Mouse (Mus musculus): ENCODE data around the gene Uhrf1bp1l. TPM values are rescaled to one million over a fixed set of nuclear protein-coding genes. Genes with fewer than 3 reads are reported as not detected.

The Uhrf1bp1l gene
- 10 to 100 TPM; 28.7 to 42.3 TPM for polyA plus RNA-seq (2017; shearing (Covaris generic))

DNA sequence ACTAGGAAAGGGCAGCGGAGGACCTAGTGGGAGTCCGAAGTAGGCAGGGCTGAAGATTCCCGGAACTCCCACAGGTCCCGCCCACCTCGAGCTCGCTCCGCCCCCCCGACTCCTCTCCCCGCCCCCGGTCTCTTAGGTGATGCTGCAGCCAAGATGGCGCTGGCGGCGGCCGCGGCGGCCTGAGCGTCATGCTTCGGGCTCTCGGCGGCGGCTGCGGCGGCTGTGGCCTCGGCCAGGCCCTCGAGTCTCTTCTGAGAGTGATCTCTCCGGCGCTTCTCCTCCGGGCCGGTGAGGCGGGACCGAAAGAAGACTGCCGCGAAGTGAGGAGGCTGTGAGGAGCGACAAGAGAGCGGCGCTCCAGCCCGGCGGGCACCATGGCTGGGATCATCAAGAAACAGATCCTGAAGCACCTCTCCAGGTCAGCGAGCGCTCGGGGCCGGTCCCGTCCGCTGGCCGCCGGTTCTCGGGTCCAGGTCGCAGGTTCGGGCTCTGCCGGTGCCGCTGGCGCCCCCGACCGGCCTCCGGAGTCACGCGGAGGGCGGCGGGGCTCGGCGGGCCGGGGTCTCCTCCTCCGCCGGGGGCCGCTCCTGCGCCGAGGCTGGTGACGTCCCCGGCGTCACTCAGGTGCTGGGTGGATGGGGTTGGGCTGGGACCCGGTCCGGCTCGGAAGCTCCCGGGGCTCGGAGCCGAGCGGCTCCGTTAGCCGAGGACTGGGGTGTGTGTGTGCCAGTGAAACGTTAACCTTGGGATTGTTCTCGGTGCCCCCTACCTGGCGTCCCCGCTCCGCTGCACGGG lies at the start of gene Uhrf1bp1l:
TSS of gene Uhrf1bp1l (plus strand) at position 121 of the 795 bp plus-strand sequence.

DNA sequence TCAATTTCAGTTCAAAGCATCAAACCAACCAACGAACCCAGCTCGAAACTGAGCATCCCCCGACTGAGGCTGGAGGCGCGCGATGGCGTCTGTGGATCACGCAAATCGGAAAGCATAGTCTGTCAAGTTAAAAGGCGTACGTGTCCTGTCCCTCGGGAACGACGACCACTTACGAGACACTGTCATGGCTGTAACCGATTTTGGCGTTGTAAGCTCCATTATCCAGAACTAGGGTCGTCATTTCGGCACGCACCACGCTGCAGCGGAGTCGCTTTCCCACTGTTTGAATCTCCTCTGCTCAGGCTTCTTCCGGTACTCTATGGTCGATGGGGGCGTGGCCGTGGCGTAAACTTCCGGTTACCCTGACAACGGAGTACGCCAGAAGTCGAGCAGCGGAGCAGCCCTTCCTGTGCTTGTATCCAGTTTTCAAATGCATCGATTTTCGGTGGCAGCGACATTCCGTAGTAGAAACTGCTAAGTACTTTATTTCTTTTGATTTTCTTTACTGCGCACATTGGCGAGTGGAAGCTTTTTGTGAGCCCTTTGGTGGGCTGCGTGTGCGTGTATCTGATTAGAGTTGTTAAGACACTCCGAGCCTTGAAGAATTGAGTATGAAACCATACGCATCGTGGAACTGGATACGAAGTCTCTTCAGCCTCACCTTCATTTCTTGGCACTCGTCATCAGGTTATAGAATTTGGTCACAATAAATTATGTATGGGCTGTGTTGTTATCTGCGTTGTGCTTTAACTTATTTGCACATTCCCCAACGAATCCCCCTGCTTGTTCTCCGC lies 12.6 kb upstream of the Uhrf1bp1l start, which contains the start of gene Actr6:
TSS of gene Actr6 (minus strand) at position 295 of the 794 bp plus-strand sequence.

Other genes with a start within 250 kb of the Uhrf1bp1l start
- not detected for gene Nr1h4, start 211.4 kb upstream of the Uhrf1bp1l start, polyA plus RNA-seq (2017; shearing (Covaris generic))
- under 1 TPM in 1 of 2 experiments, not detected in 1; 0.16 TPM for gene Slc17a8, start 123.7 kb upstream of the Uhrf1bp1l start, polyA plus RNA-seq (2017; shearing (Covaris generic))
- gene Scyl2, start 58.7 kb upstream of the Uhrf1bp1l start, polyA plus RNA-seq (2017; shearing (Covaris generic)): 10 to 100 TPM; 18.6 to 21.5 TPM
- 10 to 100 TPM; 24.7 to 34.9 TPM for gene Actr6, start 12.7 kb upstream of the Uhrf1bp1l start, polyA plus RNA-seq (2017; shearing (Covaris generic))
- gene Anks1b, start 128.5 kb downstream of the Uhrf1bp1l start, polyA plus RNA-seq (2017; shearing (Covaris generic)): under 1 TPM in 1 of 2 experiments, not detected in 1; 0.93 TPM

All from activated CD4-positive, CD25-positive, alpha-beta regulatory T cell (primary cell).